Mouse (Mus musculus) frontal cortex, postnatal 36 days (tissue): ENCODE measurements around the gene Pla2g1b.
"Not testable (repeated sequence)": the region's sequence is repeated elsewhere in the genome, so short reads cannot be mapped to it uniquely, and the experiment has no call there.

Source experiments
- DNase-seq, 2 experiments: peaks; one replicate each; pipeline ENCODE4 v3.0.0; 2022; ENCODE audit warnings: low spot score in 2 of 2

Gene Pla2g1b

GRCm38 (mm10) chr5:115505617-115506016 lies 39.6 kb downstream of the Pla2g1b start:
- not testable (repeated sequence) for DNase-seq

- peak; percentile 85 to 86 for DNase-seq
Observed at GRCm38 (mm10) chr5:115506454-115507201, 40.6 kb downstream of the Pla2g1b start, which contains the start of gene Pxn. Gene Pxn, plus strand, starts transcription at chr5:115506676.

- DNase-seq, result no peak
Observed at GRCm38 (mm10) chr5:115507267-115507980, 41.4 kb downstream of the Pla2g1b start.

DNA sequence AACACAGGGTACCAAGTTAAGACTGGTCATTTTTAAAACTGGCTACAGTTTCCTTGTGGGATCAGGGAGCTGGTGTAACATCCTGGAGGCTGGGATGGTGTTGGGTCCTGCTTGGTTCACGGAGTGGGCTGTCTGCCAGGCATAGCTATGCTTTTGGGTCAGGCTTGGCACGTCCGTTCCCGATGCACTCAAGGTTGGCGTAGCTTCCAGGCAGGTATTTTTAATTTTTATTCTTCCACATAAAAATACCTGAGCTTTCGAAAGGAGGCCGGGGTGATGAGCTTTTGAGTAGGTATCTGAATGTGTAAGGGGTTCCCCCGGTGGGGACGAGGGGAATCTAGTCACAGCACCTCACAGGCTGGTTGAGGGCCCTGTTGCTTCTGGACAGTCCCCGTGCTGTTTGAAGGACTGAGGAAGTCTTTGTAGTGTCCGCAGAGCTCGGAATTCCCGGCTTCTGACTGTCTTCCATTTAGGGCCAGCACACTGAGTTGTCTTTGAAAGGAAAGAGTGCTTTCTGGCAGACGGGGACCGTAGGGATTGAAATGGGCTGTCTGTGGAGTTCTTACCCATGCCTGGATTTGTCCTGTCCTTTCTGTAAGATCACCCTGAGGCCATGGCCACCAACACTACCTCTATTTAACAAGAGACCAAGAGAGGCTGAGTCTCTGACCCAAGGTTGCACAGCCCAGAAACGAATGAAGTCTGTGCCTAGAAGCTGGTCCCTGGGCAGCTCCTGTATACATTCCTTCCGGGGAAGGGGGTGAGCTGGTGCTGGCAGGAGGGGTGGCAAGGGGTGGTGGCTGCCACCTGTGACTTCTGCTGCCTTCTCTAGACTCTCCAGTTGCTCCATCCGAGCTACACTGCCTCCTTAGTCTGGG lies 42.2 kb downstream of the Pla2g1b start:
- DNase-seq, result no peak

DNA sequence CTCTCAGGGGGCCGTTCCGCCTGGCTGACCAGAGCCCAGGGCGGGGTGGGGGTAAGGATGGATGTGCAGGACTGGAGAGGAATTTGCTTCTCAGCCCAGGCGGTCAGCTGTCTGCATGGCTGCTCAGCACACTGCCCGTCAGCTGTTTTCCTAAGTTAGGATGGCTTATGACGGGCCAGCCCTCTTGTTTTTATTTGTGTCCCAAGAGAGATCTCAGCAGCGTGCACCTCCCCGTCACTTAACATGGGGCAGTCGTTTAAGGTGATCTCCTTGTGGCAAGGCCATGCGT lies 42.7 kb downstream of the Pla2g1b start:
- DNase-seq, result no peak

GRCm38 (mm10) chr5:115509321-115509761 lies 43.3 kb downstream of the Pla2g1b start:
- no peak for DNase-seq

- DNase-seq, result no peak
Observed at GRCm38 (mm10) chr5:115509790-115510689, 44.0 kb downstream of the Pla2g1b start.

DNA sequence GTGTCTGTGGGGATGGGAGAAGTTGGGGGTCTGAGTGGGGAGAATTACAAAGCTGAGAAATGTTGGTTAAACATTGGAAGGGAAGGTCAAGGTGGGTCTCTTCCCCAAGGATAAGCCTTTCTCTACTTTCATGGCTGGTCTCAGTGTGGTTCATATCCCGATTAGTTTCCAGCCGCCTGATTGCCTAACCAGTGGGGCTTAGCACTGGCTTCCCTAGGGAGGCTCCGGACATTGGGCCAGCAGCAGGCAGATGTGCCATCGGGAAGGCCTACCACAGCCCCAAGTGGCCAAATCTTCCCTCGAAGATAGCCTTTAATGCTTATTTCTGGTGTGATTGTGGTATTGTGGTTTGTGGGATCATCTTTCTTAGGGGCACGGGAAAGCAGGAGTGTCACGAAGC lies 46.3 kb downstream of the Pla2g1b start:
- DNase-seq, result no peak

- DNase-seq, result no peak
Observed at GRCm38 (mm10) chr5:115513246-115513645, 47.2 kb downstream of the Pla2g1b start.

DNA sequence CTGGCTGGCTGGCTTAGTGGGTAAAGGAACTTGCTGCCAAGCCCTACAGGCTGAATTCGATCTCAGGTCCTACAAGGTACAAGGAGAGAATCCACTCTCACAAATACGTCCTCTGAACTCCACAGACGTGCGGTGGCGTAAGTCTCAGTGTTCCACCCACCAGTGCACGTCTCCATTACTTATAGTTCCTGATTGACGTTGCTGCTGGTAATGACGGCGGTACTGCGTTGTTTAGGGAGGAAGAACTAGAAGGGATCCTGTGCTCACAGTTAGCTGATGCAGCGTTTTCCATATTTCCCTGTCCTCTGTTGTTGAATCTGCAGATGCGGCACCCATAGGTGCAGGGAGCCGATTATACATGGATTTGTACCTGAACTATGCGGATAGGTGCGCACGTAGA lies 47.7 kb downstream of the Pla2g1b start:
- no peak for DNase-seq

- no peak for DNase-seq
Observed at GRCm38 (mm10) chr5:115514346-115514745, 48.3 kb downstream of the Pla2g1b start.

DNA sequence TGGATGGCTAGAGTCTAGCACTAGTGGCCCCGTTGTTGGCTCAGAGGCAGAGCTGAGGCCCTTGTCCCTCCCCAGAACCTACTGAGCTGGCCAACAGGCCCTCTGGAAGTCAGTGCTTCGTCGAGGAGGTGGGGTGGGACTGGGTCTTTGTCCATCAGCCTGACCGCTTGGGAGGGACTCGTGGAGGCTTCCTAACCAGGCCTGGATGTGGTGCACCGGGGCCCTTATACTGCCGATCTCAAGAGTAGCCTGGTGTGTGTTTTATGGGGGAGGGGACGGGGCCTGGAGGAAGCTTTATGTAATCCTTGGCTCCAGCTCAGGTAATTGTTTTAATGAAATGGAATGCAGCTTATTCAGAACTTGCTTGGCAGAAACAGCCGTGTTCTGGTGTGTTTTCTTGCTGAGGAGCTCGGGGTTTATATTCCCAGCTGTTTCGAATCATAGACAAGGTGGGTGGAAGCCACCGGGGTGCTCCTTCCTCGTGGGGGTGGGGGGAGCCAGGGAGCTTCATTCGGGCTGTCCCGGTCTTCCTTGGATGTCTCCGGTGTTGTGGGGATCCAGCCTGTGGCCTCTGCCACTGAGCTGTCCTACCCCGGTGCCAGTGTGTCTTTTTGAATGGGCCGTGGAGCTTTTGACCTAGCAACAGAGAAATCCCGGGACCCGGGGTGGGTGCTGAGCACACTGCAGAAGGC lies 49.0 kb downstream of the Pla2g1b start:
- no peak for DNase-seq

- DNase-seq, result no peak
Observed at GRCm38 (mm10) chr5:115516081-115516907, 50.2 kb downstream of the Pla2g1b start.

DNA sequence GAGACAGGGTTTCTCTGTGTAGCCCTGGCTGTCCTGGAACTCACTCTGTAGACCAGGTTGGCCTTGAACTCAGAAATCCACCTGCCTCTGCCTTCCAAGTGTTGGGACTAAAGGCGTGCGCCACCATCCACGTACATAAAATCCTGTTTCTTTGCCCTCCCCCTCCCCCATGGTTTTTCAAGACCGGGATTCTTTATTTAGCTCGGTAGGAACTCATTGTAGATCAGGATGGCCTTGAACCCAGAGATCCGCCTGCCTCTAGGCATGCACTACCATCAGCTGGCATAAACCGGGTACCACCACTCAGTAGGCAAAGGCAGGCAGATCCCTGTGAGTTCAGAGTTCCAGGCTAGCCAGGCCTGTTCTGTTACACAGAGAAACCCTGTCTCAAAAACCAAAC lies 50.8 kb downstream of the Pla2g1b start:
- no peak for DNase-seq

DNA sequence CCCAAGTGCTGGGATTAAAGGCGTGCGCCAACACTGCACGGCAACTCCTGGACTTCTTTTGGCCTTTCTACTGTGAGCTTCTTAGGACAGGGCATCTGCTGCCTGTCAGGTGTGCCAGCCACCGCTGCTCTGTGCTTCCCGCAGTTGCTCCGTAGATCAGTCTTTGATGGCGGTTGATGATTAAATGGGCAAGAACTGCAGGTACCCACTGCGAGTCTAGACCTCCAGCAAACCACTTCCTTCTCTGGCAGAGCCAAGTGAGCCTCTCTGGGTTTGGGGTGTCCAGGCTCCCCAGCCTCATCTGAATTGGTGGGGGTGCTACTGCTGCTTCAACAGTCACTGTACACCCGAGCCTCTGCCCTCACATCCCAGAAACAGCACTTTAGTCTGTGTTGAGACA lies 51.4 kb downstream of the Pla2g1b start:
- DNase-seq, result no peak

DNA sequence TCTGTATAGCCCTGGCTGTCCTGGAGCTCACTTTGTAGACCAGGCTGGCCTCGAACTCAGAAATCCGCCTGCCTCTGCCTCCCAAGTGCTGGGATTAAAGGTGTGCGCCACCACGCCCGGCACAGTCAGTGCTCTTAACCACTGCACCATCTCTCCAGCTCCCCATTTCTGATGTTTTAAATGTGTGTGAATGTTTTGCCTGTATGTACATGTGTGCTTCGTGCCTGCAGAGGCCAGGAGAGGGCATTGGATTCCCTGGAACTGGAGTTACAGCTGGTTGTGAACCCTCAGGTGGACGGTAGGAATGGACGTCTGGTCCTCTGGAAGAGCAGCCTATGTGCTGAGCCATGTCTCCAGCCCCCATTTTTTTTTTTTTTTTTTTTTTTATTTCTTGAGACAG lies 52.2 kb downstream of the Pla2g1b start:
- not testable (repeated sequence) for DNase-seq

- no peak for DNase-seq
Observed at GRCm38 (mm10) chr5:115520325-115520869, 54.3 kb downstream of the Pla2g1b start.

GRCm38 (mm10) chr5:115521553-115522461 lies 55.7 kb downstream of the Pla2g1b start:
- DNase-seq, result no peak
